Mouse (Mus musculus): Measurements from ENCODE around the gene Rpl9-ps6.

The Rpl9-ps6 gene

DNA sequence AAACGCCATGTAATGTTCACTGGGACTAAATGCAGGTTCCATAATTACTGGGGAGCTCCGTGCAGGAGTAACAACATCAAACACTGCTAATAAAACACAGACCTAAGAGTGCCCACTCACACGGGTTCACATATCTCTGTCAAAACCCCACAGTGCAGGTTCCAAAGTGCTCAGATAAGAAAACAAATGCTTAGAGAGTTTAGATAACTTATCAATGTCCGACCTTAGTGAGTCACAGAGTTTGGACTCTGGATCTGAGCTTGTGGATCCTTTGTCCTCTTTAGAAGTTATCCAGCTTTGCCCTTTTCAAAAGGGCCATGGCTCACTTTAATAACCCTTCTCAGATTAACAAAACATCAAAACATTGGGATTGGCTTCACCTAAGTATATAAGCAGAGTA, 15.1 kb upstream of the Rpl9-ps6 start:
- in situ Hi-C loops (cut with MboI, MseI): no loop called here

DNA sequence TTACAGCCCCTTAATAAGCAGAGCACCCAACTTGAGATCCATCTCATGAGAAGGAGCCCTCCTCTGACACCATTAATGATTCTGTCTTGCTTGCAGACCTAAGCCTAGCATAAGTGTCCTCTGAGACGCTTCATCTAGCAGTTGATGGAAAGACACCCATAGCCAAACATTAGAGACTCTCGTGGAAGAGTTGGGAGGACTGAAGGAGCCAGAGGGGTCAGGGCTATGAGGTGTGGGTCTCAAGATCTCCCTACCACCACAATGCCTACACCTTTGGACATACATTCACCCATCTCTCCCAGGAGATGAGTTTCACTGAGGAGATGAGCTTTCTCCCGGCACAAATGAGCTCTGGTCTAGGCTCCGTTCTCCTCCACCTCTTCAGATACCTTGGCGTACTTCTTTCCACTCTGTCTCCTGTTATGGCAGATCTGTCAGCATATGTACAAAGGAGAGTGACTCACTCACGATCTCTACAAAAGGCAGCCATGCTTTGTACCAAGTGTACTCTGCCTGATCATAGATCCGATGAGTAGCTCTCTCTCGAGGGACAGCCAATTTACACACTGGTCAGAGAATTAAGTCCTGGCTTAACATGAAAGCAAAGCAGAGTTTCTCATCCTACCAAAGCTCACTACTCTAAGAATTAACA, 14.5 kb upstream of the Rpl9-ps6 start:
- in situ Hi-C loops (cut with MboI, MseI): no loop called here

DNA sequence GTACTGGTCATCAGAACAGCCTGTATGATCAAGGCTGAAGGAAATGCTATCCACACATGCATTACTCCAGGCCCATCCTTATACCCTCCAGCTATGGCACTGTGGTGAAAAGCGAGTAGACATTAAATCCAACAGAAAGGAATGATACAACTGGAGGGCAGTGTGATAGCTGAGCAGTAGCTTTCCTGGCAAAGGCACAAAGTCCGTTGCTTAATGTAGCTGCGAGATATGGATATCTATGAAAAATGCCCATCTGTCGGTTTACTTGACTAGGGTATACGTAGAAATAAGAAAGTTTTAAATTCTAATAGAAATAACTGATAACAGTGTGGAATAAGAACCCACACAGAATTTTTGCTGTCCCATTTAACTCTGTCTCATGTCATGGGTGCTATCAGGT, 13.9 kb upstream of the Rpl9-ps6 start:
- in situ Hi-C loops (cut with MboI, MseI): no loop called here

DNA sequence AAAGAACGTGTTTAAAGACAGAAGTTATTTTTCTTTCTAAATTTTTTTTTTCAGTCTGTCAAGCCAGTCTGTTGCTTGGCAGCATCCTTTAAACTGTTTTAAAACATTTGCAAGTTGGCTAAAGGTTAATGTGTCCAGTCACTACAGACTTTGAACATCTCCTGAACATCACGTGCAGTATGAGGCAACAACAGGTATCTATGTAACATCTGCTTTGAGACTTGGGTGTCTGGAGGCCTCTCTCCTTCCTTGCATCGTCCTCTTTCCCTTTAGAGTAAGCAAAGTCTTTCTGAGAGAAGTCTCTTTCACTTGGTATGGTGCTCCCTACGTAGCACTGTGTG, 10.3 kb upstream of the Rpl9-ps6 start:
- in situ Hi-C loops (cut with MboI, MseI): no loop called here

DNA sequence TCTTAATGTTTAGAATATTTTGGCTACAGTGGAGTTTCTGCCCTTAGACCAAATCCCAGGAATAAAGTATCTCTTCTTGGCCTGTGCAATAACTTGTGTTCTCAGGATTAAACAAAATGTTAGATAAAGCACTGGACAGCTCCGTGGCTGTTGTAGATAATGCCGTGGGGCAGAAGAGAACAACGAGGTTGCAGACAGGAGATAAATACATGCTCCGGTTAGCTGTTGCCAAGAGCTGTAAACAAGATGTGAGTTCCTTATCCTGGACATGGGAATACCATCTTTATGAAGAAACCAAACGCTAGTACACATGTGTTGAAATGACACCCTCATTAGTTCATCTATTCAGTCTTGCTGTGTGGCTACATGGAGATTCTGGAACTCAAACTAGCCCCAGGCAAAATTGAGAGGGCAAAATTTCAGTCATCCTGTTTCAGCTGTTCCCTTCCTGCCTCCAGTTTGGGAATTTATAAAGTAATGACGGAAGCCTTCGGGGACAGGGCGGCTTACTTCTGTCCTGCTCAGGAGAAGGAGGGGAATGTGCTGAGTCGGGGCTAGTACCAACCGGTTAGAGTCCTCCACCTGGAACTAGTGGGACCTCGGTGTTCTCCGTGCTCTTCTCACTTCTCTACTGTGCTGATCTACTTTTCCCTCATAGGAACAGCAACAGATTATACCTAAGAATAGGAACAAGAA, 9.8 kb upstream of the Rpl9-ps6 start:
- in situ Hi-C loops (cut with MboI, MseI): no loop called here

DNA sequence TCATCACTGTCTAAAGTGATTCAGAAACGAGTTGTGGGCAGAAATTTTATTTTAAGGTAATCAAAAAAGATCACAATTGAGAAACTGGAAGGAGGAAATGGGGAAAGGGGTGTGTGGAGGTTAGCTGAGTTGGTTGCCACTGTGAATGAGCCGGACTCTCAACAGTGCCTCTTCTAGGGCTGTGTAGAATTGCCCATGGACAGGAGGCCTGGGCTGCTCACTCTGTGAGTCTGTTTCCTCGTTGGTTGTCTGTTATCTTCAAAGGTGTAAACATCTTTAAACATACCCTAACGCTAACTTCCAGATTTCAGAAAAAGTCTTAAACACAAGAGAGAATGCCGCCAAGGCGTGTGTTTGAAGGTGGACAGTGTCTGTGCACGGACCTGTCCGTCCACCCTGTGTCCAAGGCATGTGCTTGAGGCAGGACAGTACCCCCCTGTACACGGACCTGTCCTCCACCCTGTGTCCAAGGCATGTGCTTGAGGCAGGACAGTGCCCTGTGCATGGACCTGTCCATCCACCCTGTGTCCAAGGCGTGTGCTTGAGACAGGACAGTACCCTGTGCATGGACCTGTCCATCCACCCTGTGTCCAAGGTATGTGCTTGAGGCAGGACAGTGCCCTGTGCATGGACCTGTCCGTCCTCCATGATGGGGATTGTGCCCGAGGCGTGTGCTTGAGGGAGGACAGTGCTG, 4.3 kb upstream of the Rpl9-ps6 start:
- in situ Hi-C loops (cut with MboI, MseI): no loop called here

DNA sequence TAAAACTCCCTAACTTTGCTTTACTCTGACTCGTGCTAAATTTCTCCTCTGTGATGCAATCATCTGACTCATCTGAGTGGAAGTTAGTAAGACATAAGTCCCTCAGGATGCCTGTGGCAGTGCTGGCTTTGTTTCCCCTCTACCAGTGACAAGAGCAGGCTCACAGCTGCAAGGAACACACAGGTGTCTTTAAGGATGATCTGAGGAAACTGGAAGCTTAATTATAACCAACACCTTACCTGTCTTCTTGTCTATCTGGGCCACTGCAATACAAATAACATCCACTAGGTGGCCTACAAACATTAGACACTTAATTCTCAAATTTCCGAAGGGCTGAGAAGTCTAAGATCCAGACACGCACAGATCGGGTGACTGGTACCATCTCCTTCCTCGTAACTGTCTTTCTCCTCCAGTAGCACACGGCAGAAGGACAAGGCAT, 3.7 kb upstream of the Rpl9-ps6 start:
- in situ Hi-C loops (cut with MboI, MseI): no loop called here

DNA sequence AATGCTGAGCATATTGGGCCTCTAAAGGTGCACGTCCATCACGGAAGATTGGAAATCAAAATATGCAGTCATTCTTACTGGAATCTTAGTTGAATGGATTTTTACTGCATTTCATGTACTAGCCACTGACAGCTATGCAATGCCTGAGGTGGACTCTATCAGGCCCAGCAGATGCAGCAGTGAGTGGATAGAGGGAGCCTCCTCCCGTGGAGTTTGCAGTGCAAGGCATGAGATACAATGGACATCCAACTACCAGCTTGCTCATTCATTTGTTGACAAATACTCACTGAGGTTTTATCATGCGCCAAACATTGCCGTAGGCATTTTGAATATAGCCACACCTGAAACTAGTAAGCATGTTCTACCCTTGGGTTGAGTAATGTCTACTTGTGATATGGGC, 947 bp upstream of the Rpl9-ps6 start:
- in situ Hi-C loops (cut with MboI, MseI): no loop called here

DNA sequence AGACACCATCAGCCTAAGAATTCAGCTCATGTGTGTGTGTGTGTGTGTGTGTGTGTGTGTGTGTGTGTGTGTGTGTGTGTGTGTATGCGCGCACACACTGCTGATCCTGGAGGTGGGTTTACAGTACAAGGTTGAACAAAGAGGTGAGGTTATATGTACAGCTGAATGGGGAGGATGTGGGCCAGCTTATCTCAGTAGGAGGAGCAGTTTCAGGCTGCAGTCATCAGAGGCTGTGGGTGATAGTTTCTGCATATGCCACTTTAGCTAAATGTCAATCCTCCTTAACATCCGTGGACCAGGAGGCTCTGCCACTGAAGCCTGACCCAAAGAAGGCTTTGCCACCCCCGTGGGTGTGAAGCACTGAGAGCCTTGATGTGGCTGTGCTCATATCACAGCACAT, 1.1 kb downstream of the Rpl9-ps6 start:
- in situ Hi-C loops (cut with MboI, MseI): no loop called here

DNA sequence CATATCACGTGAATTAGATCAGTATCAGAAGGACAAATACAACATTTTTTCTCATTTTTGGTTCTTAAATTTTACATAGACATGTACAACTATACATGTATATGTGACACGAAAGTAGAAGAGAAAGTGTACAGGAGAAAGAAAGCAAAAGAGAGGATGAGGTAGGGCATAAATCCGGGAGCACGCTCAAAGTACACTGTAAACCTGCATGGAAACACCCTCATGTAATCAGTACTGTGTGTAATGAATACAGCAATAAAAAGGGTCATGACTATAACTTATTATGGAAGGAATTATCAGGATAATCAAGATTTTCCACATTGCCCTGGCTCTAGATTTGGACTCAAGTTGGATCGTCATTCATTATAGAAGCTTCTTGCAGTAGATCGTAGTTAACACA, 3.3 kb downstream of the Rpl9-ps6 start:
- in situ Hi-C loops (cut with MboI, MseI): no loop called here

DNA sequence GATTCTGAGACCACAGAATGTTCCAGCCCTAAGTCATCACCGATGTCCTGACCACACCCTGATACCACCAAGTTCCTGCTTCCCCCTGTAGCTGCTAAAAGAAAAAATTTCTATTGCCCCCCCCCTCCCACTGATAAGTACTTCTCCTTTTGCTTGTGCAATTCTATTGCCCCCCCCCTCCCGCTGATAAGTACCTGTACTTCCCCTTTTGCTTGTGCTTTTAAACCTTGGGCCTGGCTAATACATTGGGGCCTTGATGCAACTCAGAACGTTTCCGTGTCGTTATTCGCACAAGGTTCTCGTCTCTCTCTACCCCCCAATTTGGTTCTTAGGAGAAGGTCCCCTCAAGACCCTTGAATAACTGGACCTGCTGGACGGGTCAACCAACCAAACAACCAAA, 8.7 kb downstream of the Rpl9-ps6 start:
- in situ Hi-C loops (cut with MboI, MseI): loop anchor here (10.0 kb wide), 1 partner anchor 483 kb away; no protein-coding TSS in a partner anchor

DNA sequence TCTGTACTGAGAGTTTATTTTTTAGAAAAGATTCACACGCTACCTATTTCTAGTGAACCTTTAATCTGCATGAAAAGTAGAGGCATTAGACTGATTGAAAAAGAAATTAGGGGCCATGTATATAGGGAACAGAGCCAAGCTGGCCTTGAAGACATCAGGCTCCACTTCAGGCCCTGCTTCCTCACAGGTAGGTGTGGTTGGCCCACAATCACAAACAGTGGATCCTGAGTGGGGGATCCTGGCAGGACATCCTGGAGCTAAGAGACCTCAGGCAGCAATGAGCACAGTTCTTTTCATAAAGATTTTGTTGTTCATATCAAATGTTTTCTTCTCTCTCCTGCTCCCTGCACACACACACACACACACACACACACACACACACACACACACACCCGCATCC, 9.6 kb downstream of the Rpl9-ps6 start:
- in situ Hi-C loops (cut with MboI, MseI): loop anchor here (10.0 kb wide), 1 partner anchor 482 kb away; no protein-coding TSS in a partner anchor

DNA sequence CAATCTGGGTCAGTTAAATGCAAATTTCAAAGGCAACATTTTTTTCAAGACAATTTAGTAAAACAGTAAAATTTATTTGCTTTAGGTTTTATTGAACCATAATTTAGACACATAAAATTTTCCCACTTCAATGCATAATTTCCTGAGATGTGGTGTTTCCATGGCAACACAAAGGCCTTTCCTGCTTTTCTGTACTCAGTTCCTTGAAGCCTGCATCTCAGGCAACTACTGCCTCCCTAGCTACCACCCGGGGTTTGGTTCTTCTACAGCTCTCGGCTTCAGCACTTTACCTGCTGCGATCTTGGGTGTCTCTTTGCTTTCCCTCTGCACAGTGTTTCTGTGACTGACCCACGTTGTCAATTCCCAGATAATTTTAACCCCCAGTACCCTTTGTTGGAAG, 14.1 kb downstream of the Rpl9-ps6 start:
- in situ Hi-C loops (cut with MboI, MseI): loop anchor here (10.0 kb wide), 1 partner anchor 477 kb away; no protein-coding TSS in a partner anchor

DNA sequence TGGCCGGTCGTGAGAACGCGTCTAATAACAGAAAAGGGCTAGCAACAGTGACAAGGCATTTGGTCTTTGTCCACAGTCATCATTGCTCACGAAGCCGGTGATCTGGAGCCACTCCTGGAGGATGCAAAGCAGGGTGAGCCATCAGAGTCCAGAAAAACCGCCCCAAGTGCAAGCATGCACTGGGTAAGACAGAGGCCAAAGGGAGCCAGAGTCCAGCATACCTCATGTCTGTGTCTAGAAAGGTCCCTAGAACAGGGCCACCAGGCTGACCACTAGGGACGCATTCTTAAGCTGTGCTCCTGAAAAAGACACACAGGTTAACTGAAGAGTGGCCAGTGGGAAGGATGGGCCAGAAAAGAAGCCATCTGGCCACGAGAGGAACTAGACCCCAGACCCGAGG, 17.4 kb downstream of the Rpl9-ps6 start:
- in situ Hi-C loops (cut with MboI, MseI): no loop called here

DNA sequence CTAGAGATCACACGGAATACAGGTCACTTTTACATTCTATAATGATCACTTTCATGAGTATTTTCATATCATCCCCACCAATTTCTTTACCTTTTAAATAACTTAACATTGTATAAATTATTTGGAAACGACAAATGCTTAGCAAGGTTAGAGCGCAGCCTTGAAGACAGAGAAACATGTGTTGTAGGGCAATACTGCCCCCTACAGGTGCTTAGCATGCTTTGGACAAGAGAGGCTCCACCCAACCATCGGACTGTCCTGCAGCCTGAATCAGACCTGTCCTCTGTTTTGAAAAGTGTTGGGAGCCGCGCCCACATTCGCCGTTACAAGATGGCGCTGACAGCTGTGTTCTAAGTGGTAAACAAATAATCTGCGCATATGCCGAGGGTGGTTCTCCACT, 24.8 kb downstream of the Rpl9-ps6 start:
- in situ Hi-C loops (cut with MboI, MseI): no loop called here

DNA sequence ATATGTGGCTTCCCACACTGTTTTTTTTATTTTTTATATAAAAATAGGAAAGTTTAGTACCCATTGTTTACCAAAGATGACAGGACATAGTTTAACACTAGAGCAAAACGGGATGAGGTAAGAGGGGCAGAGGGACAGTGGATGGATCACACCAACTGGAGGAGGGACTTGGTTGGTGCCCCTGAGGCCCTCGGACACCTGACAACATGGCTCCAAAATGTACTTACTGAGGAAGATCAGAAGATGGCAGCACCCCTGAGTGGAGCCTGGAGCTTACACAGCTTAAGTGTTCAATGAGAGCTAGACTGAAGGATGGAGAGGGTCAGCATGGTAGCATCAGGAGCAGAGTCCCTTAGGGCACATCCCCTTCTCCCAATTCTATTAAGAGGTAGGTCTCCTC, 27.0 kb downstream of the Rpl9-ps6 start:
- in situ Hi-C loops (cut with MboI, MseI): no loop called here

DNA sequence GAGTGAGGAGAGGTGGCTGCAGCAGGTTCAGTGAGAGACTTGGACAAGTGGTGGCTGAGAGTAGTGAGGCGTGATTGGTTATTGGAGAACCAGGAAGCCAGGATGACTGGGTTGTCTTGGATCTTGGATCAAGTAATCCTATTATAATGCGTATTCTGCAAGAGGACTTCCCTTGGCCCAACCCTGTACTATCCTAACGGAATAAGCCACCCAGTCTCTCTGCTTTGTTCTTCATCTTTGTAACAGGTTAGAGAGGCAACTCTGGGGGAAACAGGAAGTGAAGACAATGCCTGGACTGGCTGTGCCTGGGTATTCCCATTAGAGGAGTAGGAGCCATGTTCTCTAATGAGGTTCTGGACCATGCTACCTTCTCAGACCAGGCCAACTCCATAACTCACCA, 40.5 kb downstream of the Rpl9-ps6 start:
- in situ Hi-C loops (cut with MboI, MseI): no loop called here

DNA sequence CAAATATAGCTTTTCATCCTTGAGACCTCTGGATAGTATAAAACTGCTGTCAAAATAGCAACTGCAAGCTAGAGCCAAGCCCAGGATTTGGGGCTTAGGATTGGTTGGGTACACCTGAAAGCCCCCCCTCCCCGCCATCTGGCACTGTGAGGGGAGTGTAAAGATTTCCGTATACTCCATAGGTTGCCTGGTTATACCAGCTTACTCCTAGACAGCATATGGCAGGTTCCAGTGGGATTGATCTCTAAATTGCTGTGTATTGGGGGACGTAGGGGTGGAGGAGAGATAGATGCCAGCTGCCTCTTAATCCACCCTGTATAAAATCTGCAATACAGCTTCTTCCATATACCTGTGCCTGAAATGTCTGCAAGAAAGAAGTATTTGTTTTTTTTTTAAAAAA, 41.7 kb downstream of the Rpl9-ps6 start:
- in situ Hi-C loops (cut with MboI, MseI): no loop called here

DNA sequence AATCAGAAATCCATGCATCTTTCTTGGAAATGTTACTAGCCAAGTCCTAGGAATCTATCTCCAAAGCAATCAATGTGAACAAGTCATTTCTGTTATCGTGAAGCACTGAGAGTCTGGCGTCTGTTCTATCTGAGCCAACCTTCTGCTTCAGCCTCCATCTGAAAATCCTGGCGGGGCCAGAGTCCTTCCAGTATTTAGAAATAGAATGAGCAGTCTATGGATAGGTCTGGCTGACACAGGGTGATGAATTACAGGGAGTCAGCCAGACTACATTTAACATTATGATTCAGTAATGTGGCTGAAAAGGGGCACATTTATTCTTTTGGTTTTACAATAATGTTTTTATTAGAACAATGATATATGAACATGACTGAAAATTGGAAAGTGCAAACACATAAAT, 47.3 kb downstream of the Rpl9-ps6 start:
- in situ Hi-C loops (cut with MboI, MseI): no loop called here

DNA sequence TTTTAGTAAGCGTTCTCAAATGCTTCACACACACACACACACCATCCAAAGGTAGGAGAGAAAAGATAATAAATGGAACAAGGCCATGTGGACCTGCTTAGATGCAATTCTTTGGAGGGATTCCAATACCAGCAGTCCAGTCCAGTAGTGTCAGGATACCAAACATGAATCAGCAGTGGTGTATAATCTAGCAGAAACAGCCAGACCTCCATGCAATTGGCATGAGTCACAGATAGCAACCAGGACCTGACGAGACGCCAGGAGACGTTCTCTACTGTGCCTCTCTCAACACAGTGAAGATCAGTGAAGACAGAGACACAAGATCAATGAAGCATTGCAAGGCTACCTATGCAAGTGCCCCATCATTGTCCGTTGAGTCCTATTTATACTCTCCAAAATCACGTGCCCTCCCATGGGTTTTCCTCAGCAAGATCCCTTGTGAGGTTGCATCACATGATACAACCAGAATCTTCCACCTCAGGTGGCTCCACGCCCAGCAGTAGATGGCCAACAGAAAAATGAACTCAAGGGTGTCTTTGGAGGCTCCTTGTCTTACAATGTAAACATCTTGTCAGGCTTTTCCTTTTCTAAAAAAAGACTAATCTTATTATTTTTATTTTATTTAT, 49.6 kb downstream of the Rpl9-ps6 start:
- in situ Hi-C loops (cut with MboI, MseI): no loop called here
